Mouse (Mus musculus) lung, postnatal 10 days (tissue): ENCODE data around the gene Grk5.
"Not testable (repeated sequence)": the region's sequence is repeated elsewhere in the genome, so short reads cannot be mapped to it uniquely, and the experiment has no call there.

Experiments used
- DNase-seq: peaks from one replicate; pipeline ENCODE4 v3.0.0; 2021

Gene Grk5

DNA sequence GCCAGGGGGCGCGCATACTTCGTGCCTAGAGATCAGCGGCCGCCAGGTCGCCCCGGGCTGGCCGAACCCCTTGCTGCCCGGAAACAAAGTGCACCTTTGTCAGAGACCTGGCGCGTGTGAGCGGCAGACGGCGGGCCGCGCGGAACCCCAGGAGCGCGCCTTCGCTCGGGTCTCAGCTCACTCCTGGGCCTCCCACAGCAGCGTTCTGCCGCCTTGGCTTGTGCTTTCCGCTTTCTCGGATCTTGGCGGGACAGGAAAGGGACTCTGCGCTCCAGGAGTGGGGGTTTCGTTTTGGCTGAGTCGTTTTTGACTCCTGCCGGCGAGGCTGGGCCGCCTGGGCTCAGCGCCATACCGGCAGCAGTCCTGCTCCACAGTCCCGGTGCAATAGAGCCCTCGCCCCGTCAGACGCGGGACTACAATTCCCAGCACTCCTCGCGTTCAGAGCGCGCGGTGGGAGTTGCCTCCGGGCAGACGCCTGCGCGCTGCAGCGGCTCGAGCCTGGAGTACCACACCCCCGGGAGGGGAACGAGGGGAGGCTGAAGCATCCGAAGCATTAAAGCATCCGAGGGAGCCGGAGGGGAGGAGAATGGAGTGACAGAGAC is at the start of gene Grk5:
Grk5 (plus strand) TSS at position 36 of the 602 bp plus-strand sequence.
- DNase-seq = peak; percentile 96

DNA sequence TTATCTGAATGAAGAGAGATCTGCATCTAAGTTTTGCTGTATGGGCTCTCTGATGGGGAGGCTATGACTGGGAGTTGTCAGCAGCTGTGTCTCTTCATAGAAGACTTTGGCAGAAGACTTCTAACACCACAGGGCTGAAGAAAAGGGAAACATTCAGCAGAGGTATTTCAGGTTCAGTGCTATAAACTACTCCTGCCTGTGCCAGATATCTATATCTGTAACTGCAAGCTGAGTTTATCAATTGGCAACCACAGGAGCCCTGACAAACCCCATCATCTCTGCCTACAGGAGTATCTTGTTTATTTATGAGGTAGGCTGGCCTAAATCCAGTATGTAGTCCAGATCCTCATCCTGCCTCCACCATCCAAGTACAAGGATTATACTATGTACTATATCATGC is 46.2 kb upstream of the Grk5 start:
- no peak for DNase-seq

DNA sequence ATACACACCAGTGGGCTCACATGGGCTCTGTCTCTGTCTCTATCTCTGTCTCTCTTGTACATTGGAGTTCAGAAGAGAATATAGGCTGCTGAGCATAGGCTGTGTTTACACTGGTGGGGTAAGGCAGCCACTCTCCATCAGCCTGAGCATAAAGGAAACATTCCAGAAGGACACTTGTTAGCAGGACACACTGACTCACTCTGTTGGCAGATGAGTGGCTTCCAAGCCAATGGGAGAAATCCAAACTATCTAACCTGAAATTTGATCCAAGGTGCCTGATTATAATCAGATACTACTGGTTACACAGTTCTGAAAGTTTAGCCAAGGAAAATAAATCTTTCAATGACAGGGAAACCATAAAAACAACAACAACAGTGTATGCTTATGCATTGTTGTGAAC is 43.8 kb upstream of the Grk5 start:
- DNase-seq = no peak

DNA sequence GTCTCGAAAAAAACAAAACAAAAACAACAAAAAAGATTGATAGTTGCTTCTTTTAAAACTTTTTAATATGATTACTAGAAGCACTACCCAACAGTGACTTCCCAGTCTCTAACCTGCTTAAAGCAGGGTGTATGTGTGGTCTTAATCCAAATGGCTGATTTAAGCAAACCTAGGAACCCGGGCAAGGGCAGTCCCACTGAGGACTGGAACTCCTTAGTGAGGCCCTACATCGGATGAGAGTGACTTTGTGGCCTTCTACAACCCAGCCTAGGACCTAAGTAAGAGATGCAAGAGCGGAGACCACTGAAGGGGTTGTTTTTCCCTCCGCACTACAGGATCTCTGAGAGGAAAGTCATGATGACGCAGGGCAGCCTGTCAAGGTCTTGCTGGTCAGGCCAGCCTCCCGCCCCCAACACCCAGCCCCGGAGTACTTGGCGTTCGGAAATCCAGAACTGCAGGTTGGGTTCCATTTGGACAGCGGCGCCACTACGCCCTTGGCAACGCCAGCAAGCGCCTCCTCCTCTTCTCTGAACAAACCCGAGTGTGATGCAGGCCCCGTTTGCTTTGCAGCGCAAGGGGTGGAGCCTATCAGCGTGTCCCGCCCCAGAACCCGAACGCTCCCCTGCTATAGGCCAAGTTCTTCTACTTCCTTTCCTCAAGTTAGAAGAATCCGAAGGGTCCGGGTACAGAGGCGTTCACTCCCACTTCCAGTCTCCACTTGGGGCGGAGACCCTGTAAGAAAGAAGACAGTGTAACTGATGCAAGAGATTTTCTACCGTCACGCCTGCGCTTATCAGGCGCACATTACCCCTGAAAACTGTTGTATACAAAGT is 28.5 kb upstream of the Grk5 start, which contains the start of gene Sfxn4:
Sfxn4 (minus strand) TSS at position 612 of the 833 bp plus-strand sequence.
- peak; percentile 97 for DNase-seq

DNA sequence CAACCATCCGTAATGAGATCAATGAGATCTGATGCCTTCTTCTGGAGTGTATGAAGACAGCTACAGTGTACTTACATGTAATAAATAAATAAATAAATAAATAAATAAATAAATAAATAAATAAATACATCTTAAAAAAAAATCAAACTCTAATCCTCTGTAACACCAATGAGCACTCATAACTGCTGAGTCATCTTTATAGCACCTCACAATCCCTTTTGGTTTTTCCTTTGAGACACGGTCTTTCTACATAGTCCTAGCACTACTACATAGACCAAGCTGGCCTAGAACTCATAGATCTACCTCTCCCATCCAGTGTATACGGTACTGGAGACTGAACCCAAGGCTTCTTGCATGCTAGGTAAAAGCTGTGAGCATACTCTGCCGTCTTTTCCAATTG is 23.4 kb upstream of the Grk5 start:
- DNase-seq = not testable (repeated sequence)

DNA sequence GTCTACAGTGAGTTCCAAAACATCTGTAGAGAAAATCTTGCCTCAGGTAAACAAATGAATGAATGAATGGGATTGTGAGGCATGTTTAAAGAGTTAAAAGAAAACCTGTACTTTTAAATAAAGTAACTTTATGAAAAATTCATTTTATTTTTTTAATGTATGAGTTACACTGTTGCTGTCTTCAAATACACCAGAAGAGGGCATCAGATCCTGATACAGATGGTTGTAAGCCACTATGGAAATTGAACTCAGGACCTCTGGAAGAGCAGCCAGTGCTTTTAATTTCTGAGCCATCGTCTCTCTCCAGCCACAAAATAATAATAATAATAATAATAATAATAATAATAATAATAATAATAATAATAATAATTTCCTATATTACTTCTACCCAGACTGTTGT is 19.1 kb upstream of the Grk5 start:
- DNase-seq = no peak

DNA sequence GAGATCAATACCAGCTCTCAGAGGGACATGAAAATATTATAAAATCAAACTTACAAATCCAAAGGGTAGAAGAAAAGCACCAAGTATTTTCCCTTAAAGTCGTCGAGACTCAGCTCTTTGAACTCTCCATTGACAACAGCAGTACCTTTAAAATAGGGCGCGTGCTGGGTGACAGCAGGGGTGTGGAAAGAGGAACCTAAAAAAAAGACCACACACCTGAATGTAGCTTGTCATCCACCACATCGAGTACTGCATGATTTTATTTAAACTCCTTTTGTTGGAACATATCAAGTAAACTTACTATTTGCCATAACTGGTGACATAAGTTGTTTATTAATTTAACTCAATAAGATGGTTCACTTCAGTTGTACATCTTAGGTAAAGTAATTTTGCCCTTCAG is 18.2 kb upstream of the Grk5 start:
- no peak for DNase-seq

DNA sequence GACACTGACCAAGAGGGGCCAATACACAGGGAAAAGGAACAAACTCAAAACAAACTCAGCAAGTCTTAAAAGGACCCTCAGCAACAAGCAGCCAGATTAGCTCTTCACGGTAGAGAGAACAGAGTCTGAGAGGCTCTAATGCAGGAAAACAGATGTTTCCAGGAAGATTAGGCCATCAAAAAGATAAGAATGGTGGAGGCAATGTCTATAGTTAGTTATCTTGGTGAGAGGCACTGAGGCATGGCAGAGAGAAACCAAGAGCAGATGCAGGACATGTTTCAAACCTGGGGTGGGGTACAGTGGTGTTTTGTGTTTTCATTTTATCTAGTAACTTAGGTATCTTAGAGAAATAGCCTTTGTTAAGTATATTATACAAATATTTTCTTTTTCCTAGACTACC is 17.3 kb upstream of the Grk5 start:
- no peak for DNase-seq

DNA sequence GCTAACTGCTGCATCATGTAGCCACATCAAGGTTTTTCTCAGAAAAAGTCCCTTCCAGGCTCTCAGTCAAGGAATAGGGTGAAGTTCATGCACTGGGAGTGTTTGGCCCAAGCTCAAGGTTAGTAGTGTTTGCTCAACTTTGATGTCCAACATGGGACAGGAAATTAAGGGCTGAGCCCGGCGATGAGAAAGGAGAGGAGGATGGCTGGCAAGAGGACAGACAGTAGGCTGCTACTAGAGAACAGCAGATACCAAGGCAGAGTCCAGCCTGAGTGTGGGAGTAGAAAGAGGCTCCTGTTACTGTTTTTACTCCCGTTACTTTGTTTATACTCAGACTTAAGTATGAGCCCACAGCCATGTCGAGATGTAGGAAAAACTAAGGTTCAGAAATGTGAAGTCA is 16.0 kb upstream of the Grk5 start:
- DNase-seq = peak; percentile 31

DNA sequence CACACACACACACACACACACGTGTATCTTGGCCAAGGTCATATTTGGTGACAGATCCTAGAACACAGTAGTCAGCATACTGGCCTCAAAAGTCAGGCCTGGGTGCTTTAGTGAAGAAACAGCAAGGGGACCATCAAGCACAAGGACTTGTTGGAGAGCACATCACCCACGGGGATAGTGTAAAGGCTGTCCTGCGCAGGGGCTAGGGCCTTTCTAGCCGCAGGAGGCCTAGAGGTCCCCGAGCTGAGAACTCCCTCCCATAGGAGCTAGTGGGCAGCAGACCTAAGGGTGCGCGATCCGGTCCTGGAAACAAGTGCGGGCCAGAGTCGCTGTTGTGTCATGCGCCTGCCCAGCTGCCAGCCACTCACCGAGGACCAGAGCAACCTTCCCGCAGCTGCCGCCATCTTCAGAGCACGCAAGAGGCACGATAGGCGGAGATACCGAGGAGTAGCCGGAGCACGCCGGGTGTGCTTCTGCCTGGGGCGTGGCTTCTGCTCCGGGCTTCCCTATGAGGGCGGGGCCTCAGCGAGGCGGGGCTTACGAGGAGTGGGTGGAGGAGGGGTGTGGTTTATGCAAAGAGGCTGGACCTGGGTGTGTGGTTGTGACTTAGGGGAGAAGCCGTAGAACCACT is 15.4 kb upstream of the Grk5 start, which contains the start of gene Prdx3:
Prdx3 (minus strand) TSS at position 493 of the 631 bp plus-strand sequence.
- peak; percentile 98 for DNase-seq

DNA sequence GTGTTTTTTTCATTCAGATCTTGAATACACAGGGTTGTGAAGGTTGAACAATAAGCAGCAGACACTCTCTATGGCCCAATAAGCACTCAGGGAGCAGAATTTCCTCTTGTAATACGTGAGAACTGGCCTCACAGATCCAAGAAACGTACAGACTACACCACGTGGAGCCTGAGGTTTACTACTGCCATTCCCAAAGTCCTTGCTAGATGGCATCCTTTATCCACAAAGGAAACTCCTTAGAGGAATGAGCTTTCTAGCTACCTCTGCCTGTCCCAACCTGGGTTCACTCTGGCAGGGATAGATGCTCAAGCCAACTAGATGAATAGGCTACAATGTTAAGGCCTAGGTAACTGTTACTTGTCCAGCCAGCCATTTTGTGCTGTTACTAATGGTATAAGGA is 6.4 kb upstream of the Grk5 start:
- DNase-seq = peak; percentile 67

DNA sequence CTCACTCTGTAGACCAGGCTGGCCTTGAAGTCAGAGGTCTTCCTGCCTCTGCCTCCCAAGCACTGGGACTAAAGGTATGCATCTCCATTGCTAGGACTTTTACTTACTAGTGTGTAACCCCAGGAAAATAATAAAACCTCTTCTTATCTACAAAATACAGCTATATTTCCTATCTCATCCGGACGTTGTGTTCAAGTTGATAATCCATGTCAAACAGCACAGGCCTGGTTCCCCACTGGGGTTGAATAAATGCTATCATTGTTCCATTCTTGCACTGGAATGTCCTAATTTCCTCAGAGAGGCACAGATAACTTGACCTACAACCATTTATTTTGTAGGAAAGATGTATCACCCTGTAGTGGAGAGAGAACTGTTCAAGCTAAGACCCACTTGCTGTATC is 1.9 kb upstream of the Grk5 start:
- DNase-seq = no peak

DNA sequence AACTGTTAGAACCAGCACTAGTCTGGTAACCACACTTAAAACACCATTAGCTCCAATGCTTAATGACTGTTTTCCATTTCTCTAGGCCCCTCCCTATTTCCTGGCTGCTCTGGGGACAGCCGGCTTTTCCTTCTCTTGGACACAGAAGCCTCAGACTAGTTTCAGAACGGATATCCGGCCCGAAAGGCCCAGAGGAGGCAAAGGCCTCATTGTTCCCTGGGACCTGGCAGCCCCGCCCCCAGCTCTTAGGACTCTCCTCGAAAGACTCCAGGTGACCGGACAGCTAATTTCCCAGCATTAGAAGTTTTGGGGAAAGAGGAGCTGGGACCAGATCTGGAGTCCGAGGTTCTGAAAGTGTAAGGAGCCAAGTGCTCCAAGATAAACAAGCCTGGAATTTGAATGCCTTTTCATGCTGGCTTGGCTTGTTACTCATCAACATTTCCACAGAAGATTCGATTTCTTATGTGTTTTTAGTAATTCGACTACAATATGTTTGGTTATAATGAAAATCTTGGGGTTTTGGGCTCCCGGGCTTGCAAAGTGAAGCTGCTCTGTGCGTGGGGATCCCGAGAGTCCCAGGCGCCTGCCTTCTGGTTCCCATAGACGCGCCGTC is 342 bp upstream of the Grk5 start:
- peak; percentile 86 for DNase-seq

DNA sequence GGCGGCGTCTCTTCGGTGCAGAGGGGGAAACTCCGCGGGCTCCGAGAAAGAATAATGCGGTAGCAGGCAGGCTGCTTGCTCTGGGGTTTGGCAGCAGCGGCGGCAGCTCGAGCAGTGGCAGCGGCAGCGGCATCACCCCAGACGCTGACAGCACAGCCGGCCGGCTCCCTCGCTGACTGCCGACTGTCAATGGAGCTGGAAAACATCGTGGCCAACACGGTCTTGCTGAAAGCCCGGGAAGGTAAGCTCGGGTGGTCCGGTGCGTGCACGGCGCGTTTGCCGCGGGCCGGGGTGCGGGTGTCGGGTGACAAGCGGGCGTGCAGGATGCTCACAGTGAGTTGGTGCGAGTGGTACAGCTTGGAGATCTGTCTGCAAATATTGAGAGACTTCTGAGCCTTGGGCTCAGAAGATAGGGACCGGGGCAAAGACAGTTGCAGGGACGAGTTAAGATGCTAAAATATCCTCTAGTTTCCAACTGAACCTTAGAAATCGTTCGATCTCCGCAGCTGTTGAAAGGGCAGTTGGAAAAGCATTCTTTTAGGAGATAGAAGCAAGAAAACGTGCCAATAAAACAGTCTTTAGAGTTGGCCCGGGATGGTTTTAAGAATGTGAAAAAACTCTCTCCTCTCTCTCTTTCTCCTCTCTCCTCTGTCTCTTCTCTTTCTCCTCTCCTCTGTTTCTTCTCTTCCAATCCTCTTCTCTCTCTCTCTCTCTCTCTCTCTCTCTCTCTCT is 1.0 kb downstream of the Grk5 start:
- DNase-seq = no peak

DNA sequence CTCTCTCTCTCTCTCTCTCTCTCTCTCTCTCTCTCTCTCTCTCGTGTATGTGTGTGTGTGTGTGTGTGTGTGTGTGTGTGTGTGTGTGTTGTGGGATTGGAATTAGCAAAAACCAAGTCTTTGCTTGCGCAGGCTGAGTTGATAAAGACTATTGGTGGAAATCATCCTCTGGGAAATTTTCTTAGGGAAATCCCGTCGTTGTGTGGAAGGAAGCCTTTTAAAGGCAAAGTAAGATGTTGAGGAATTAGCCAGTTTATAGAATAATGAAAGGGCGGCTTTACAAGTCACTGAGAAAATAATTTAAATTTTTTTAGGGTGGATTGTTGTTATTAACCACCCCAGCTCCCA is 1.5 kb downstream of the Grk5 start:
- DNase-seq = peak; percentile 21

DNA sequence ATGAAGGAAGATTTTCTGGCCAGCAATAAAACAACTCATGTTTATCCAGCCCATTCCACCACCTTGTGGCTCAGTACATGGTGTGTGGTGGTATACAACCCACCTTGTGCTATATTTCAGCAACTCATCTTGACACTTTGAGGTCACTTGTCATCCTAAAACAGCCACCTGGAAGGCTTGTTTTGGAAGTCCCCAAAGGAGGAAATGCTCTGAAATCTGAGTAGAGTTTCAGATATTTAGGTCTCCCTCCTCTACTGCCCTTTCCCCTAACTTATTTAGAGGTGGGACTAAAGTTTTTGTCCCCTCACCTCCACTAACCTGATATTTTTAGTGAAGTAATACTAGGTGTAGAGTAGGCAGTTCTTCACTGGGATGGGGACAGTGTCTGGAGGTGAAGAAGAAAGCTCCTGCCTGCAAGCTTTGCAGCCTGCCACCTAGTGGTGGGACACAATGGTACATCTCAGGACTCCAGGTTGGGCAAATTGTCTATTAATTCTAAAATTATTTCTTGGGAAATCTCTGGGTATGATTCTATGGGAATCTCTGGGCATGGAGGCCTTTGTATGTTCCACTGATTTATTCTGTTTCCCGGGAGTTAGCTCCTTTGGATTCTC is 2.5 kb downstream of the Grk5 start:
- peak; percentile 82 for DNase-seq

DNA sequence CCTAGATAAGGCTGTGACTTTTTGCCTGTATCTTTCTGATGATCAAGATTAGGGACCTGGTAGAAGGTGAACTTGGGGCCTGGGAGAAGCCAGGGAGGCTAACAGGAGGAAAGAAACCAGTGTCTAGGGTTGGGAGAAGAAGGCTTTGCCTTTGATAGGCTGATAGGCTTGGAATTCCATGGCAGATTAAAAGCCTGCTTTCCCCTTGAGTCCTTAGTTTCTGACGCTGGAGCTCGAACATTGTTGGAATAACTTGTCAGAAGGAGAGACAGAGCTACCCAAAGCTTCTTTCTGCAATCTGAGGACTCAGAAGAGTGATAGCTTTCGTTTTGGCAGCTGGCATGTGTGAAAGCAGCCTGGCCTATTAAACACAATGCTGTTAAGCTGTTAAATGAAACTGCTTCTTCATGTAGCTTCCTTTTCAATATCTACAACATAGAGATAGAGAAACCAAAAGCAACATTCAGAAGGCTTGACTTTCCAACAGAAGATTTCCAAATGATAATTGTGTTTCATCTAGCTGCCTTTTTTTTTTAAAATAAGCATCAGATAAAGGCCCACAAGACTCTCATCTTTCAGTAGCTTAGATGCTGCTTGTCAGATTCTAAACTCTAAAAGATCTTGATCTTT is 5.8 kb downstream of the Grk5 start:
- peak; percentile 18 for DNase-seq

DNA sequence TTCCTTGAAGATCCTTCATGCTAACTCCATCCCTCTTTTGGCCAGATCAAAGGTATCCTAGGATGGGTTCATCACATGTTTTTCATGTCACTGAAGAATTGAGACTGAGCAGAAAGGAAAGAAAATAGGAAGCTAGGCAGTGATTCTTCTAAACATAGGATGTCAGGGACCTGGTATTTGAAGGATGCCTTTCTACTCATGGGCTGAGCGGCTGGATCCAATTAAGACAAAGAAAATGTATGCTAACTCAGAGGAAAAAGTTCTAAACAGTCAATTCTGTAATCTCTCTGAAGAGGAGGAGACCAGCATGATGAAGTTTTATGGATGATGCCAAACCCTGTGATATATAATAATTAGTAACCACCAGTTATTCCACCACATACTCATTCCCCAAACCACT is 13.6 kb downstream of the Grk5 start:
- no peak for DNase-seq

DNA sequence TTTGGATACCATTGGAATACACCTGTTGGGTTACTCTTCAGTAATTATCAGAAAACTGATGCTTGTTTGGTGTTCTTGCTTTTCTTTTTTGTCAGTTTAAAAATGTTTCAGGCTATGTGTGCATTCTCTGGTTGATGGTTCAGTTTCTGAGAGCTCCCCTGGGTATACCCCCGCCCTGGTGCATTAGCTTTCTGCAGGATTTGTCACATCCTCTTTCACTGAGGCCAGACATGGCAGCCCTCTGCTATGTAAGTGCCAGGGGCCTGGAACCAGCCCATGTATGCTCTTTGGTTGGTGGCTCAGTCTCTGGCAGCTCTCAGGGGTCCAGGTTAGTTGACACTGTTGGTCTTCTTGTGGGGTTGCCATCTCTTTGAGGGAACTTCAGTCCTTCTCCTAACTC is 14.4 kb downstream of the Grk5 start:
- no peak for DNase-seq

DNA sequence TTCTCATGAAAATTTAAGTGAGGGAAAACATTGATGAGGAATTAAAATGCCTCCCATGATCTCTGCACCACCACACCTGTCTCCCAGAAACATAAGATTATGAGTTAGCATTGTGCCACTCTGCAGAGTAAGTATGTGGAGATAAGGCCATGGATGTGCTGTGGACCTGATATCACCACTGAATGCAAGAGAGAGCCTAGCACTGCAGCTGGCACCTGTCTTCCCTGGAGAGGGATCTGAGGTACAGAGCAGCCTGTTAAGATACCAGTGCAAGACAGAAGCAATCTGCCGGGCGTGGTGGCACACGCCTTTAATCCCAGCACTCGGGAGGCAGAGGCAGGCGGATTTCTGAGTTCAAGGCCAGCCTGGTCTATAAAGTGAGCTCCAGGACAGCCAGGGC is 15.9 kb downstream of the Grk5 start:
- no peak for DNase-seq

DNA sequence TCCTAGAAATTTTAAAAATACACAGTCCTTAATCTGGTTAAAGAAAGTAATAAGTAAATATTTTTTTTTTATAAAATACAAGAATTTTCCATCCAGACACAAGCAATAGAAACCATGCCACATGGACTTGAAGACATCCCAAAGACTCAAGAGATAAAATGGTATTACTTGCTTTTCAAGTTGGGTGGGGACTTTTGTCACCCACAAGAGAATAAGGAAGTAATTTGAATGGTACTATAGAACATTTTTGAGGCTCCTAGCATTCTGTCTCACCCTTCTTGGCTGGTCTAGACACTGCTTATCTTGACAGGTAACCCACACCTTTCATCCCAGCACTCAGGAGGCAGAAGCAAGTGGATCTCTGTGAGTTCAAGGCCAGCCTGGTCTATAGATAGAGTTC is 20.8 kb downstream of the Grk5 start:
- no peak for DNase-seq

DNA sequence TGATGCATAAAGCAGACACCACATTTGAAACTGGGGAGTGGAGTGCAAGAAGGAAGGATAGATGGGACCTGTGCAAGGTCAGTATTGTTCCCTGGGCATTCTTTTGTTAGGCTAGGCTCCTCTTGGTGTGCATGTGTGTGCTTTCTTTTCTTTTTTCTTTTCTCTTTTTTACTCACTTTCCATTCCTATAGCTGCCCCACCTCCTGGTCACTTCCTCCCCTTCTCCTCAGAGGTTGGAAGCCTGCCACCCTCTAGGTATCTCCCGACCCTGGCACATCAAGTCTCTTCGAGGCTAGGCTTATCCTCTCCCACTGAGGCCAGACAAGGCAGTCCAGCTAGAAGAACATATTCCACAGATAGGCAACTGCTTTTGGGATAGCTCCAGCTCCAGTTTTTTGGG is 22.1 kb downstream of the Grk5 start:
- DNase-seq = no peak
